Mouse (Mus musculus) layer of hippocampus, postnatal 36 days (tissue): ENCODE results near the gene Igf2. TPM values are rescaled to one million over a fixed set of nuclear protein-coding genes. Genes with fewer than 3 reads are reported as not detected.
A peak's percentile ranks its signal among the peaks of the same experiment; 100 is the strongest.

Source experiments
- DNase-seq, 2 experiments: peaks; one replicate each; pipeline ENCODE4 v3.0.0; 2022
- microRNA-seq, 2 experiments: library from miRNA; unstranded; fragments of <30 nt; microRNA quantifications; one replicate each; pipeline ENCODE4 v1.2.0; 2021
- total RNA-seq, 2 experiments: library from RNA; stranded (reverse); gene quantifications; 2 replicates each; pipeline ENCODE4 v1.2.3; 2021

Gene Igf2
- total RNA-seq, 2 experiments from 2014 or later: 61.7 to 106 TPM

DNA sequence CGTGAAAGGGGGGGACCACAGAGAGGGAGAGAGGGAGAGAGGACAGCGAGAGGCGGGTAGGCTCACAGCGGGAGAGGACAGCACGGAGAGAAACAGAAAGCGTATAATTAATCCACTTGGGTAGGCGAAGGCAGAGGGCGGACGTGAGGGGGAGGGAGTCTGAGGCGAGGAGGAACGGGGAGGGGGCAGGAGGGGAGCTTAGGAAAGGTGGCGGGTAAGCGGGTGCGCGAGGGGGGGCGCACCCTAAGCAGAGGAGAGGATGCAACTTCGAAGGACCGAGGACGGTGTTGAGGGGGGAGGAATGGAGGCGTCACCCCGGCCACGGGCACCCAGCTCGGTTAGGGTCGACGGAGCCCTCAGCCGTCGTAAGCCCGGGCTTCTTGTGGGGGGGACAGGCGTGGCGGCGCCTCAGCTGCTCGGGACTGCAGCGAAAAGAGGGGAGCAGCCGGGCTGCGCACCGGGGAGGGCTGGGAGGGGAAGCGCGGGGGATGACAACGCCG, 7.9 kb downstream of the Igf2 start:
- no peak for DNase-seq

GRCm38 (mm10) chr7:142657821-142658614, 8.6 kb downstream of the Igf2 start:
- DNase-seq: no peak

DNA sequence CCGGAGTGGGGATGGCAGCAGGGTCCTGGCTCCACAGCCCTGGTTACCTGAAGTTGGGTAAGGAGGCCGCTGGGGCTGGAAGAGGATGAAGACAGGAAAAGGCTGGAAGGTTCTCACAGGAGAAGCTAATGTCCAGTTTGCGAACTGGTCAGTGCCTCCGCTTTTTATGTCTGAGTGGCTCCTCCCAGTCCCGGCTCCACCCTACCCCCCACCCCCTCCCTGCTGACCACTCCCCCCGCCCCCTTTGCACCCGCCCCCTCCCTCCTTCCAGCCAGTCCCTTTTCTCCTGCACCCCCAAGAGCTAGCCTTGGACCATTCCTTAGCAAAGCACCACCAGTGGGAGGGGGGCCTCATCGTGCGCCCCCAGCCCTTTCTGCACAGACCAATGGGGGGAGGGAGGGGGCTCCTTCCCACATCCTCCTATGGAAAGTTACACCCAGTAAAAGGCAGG, 9.2 kb downstream of the Igf2 start:
- no peak for DNase-seq

GRCm38 (mm10) chr7:142656055-142656454, 10.6 kb downstream of the Igf2 start:
- no peak for DNase-seq

- DNase-seq: no peak
Measured at GRCm38 (mm10) chr7:142655633-142656032, 11.0 kb downstream of the Igf2 start.

GRCm38 (mm10) chr7:142653726-142654125, 12.9 kb downstream of the Igf2 start:
- DNase-seq: no peak

DNA sequence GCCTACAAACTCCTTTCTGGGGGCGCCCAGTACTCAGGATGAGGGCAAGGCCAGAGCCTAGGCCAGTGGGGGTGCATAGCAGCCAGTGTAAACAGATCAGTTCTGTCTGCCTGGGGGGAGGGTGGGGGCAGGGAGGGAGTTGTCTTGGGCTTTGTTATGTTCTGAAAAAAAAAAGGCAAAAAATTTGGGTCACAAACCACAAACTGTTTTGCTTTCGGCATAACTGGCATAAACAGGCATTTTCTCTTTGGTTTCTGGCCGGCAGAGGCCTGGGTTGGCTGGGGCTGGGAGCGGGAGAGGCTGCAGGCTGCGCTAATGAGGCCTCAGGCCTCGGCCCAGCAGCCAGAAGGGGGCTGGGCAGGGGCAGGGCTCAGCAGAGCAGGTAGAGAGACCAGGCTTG, 19.9 kb downstream of the Igf2 start:
- no peak for DNase-seq

- no peak for DNase-seq
Measured at GRCm38 (mm10) chr7:142645045-142645444, 21.6 kb downstream of the Igf2 start.

DNA sequence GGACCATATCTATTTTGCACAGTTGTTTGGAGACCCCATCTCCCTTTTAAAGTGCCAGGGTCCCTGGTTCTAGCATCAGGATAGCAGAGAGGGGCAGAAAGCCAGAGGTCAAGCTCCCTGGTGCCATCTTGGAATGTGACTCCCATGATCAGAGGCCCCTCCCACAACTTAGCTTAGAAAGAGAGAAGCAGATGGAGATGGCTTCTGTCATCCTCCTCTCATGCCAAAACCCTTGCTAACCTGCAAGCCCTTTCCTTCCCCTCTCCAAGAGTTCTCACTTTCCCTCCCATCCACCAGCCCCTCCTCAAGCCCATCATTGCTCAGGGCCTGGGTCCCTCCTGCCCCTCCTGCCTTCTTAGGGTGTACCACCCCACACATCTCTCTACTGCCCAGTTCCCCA, 30.4 kb downstream of the Igf2 start:
- DNase-seq: no peak

GRCm38 (mm10) chr7:142630691-142631090, 35.9 kb downstream of the Igf2 start:
- DNase-seq: no peak

- no peak for DNase-seq
Measured at GRCm38 (mm10) chr7:142629806-142630205, 36.8 kb downstream of the Igf2 start.

- no peak for DNase-seq
Measured at GRCm38 (mm10) chr7:142622180-142622579, 44.4 kb downstream of the Igf2 start.

GRCm38 (mm10) chr7:142613077-142613476, 53.5 kb downstream of the Igf2 start:
- no peak for DNase-seq

DNA sequence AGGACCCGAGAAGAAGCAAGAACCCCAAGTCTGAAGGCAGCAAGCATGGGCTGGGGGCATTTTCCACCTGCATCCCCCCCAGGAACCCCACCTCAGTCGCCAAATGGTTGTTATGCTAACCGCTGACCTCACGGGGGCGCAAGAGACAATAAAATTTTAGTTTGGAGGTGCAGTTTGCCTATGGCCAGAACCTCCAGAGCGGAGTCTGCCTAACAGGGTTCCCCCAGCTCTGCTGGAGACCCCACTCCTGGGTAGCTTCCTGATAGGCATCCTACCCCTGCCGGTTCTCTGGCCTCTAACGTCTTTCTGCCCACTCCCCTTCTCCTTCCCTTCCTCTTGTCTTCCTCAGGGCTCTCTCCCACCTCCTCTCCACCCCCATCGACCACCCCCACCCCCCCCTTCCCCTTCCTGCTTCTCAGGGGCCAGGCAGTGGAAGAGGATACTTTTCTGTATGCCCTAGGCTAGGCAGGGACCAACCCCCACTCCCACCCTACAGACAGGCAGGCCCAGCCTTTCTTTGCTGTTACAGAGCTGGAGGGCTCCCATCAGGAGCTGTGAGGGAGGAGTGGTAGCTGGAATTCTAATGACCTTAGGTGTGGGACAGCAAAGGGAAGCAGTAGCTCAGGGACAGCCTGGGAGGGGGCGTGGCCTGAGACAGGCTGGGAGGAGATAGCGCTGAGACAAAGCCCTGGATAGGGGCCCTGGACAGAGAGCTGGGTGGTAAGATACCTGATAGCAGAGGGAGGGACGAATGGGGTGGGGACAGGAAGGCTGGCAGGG, 55.8 kb downstream of the Igf2 start:
- peak; percentile 47 to 51 for DNase-seq

GRCm38 (mm10) chr7:142600921-142601320, 65.7 kb downstream of the Igf2 start:
- no peak for DNase-seq

Small RNA genes within 50 kb of the gene (microRNA-seq; reads per million reads assigned to microRNA genes)
- gene Mir483: 89.9 to 103 reads per million in 2 experiments

Other genes with a start within 250 kb of the Igf2 start
- not detected for gene Syt8, start 232.0 kb downstream of the Igf2 start, total RNA-seq
- not detected for gene Tnni2, start 225.0 kb downstream of the Igf2 start, total RNA-seq
- gene Lsp1, start 206.0 kb downstream of the Igf2 start, total RNA-seq: 1 to 10 TPM; 1.2 to 3.4 TPM
- gene Tnnt3, start 168.0 kb downstream of the Igf2 start, total RNA-seq: not detected
- 10 to 100 TPM in 1 of 2 experiments, 1 to 10 TPM in 1; 4.8 to 13.8 TPM for gene Mrpl23, start 134.1 kb downstream of the Igf2 start, total RNA-seq
- gene Gm49394, start 3.1 kb upstream of the Igf2 start, total RNA-seq: under 1 TPM in 1 of 2 experiments, not detected in 1; 0.32 TPM
- gene Ins2, start 76.6 kb upstream of the Igf2 start, total RNA-seq: not detected